Mouse (Mus musculus) liver, postnatal 0 days (tissue): ENCODE results near the gene Ntng2. TPM values are rescaled to one million over a fixed set of nuclear protein-coding genes. Genes with fewer than 3 reads are reported as not detected.
A peak's percentile ranks its signal among the peaks of the same experiment; 100 is the strongest.

ENCODE experiments used
- ATAC-seq: fragments of 200-750 bp; cut with Nextera tagmentation; 2 replicates; pipeline ENCODE4 v1.8.0; 2017; ENCODE audit warnings: mild to moderate bottlenecking, moderate library complexity
- DNase-seq: peaks from one replicate; pipeline ENCODE4 v3.0.0-alpha.2; 2016
- H3K27ac ChIP-seq: fragments of 300-500 bp; sonication (generic); 2 replicates; pipeline ENCODE4 v1.5.1; 2014; ENCODE audit warnings: antibody characterized with exemption, moderate library complexity, mild to moderate bottlenecking, low read depth
- H3K27me3 ChIP-seq: fragments of 300-500 bp; sonication (generic); 2 replicates; pipeline ENCODE4 v1.6.1; 2014; ENCODE audit warnings: low read length, control low read depth, mixed read lengths; ENCODE audit not compliant: insufficient read depth
- H3K36me3 ChIP-seq: fragments of 300-500 bp; sonication (generic); replicated peaks from 2 replicates; pipeline ENCODE4 v1.6.1; 2014; ENCODE audit warnings: mild to moderate bottlenecking, control low read depth, low read length, moderate library complexity, mixed read lengths; ENCODE audit not compliant: insufficient read depth
- H3K4me1 ChIP-seq: fragments of 300-500 bp; sonication (generic); 2 replicates; pipeline ENCODE4 v1.6.1; 2014; ENCODE audit warnings: antibody characterized with exemption, mild to moderate bottlenecking, control low read depth; ENCODE audit not compliant: insufficient read depth
- H3K4me2 ChIP-seq: fragments of 300-500 bp; sonication (generic); 2 replicates; pipeline ENCODE4 v1.6.1; 2014; ENCODE audit warnings: low read depth, mild to moderate bottlenecking, low read length, moderate library complexity, mixed read lengths
- H3K4me3 ChIP-seq: fragments of 300-500 bp; sonication (generic); 2 replicates; pipeline ENCODE4 v1.5.1; 2014; ENCODE audit warnings: low read depth, low read length
- H3K9ac ChIP-seq: fragments of 300-500 bp; sonication (generic); replicated peaks from 2 replicates; pipeline ENCODE4 v1.6.1; 2014; ENCODE audit warnings: mild to moderate bottlenecking, moderate library complexity
- H3K9me3 ChIP-seq: fragments of 300-500 bp; sonication (generic); 2 replicates; pipeline ENCODE4 v1.6.1; 2016; ENCODE audit warnings: mild to moderate bottlenecking, control low read depth, low read length, mixed read lengths
- CTCF ChIP-seq: sonication (generic); IDR thresholded peaks from 2 replicates; pipeline ENCODE4 v1.5.1; 2016; ENCODE audit warnings: antibody characterized with exemption, low read depth
- EP300 ChIP-seq: IDR thresholded peaks from 2 replicates; pipeline ENCODE4 v1.6.1; 2016; ENCODE audit warnings: antibody characterized with exemption, low read depth, mild to moderate bottlenecking
- WGBS: fragments of 180-500 bp; shearing (Covaris S2); extraction: QIAGEN DNeasy Blood & Tissue Kit; methylation state at CpG from one replicate; pipeline ENCODE4 v1.1.7; 2014; ENCODE audit not compliant: insufficient replicate concordance; 5-methylcytosine and 5-hydroxymethylcytosine counted together
- polyA plus RNA-seq: library from polyadenylated mRNA; unstranded; fragments of >200 nt; fragmentation: Nextera tagmentation; extraction: Ambion mirVana; gene quantifications from 2 replicates; pipeline ENCODE4 v1.2.1, GENCODE M21; 2015

Ntng2 gene
- polyA plus RNA-seq, 1 experiment from 2014 or later = 0.38 TPM

GRCm38 (mm10) chr2:29266810-29267209 lies 14.0 kb upstream of the Ntng2 start:
- WGBS = 51% methylated on average over 4 of the region's 4 CpGs
- Histone ChIP-seq H3K9ac (no peak overlapping the region), H3K36me3 (no peaks in the 10 kb centered on the region), H3K27ac (no peak overlapping the region), H3K4me1 (no peaks in the 10 kb centered on the region), H3K27me3 (no peaks in the 10 kb centered on the region), H3K4me2 (no peak overlapping the region), H3K9me3 (no peaks in the 10 kb centered on the region), H3K4me3 (no peak overlapping the region)
- TF ChIP-seq EP300 (no peak), CTCF (no peak)
- no peak for ATAC-seq
- DNase-seq = no peak

GRCm38 (mm10) chr2:29262436-29262915 lies 9.7 kb upstream of the Ntng2 start:
- WGBS = 65% methylated on average over 6 of the region's 6 CpGs
- no peak for TF ChIP-seq EP300
- TF ChIP-seq CTCF = peak; percentile 30; the same call in 1 of the 2 replicates
- Histone ChIP-seq H3K27me3 (peaks cover 6% of the 10 kb centered on the region; the same call in 1 of the 2 replicates), H3K4me2 (no peak overlapping the region), H3K36me3 (no peaks in the 10 kb centered on the region), H3K4me3 (no peak overlapping the region), H3K9ac (no peak overlapping the region), H3K4me1 (no peaks in the 10 kb centered on the region), H3K9me3 (no peaks in the 10 kb centered on the region), H3K27ac (no peak overlapping the region)
- ATAC-seq = no peak
- DNase-seq = no peak

GRCm38 (mm10) chr2:29261126-29261525 lies 8.3 kb upstream of the Ntng2 start:
- Histone ChIP-seq H3K9ac (no peak overlapping the region), H3K27me3 (peaks cover 11% of the 10 kb centered on the region; the same call in 1 of the 2 replicates), H3K36me3 (no peaks in the 10 kb centered on the region), H3K27ac (no peak overlapping the region), H3K4me2 (no peak overlapping the region), H3K4me3 (no peak overlapping the region), H3K9me3 (no peaks in the 10 kb centered on the region), H3K4me1 (no peaks in the 10 kb centered on the region)
- ATAC-seq (no peak), DNase-seq (no peak)
- TF ChIP-seq CTCF = no peak
- no peak for TF ChIP-seq EP300
- 64% methylated on average over 6 of the region's 6 CpGs for WGBS

GRCm38 (mm10) chr2:29253205-29253865 lies 530 bp upstream of the Ntng2 start:
- DNase-seq (peak; percentile 47), ATAC-seq (peak; percentile 33; the same call in 1 of the 2 replicates)
- WGBS = 6% methylated on average over 22 of the region's 22 CpGs
- Histone ChIP-seq H3K4me1 (peaks cover 18% of the 10 kb centered on the region), H3K36me3 (no peaks in the 10 kb centered on the region), H3K9me3 (no peaks in the 10 kb centered on the region), H3K27ac (no peak overlapping the region), H3K9ac (0 out of 2 replicates have a peak overlapping the region, but pooled peaks have one; percentile 55), H3K27me3 (peaks cover 76% of the 10 kb centered on the region), H3K4me2 (peak overlapping the region; percentile 90), H3K4me3 (peak overlapping the region; percentile 65)
- no peak for TF ChIP-seq EP300
- TF ChIP-seq CTCF = peak; percentile 34; the same call in 1 of the 2 replicates

GRCm38 (mm10) chr2:29252059-29252598 lies 676 bp downstream of the Ntng2 start:
- peak overlapping the region; percentile 22; the same call in 1 of the 2 replicates for H3K27ac ChIP-seq
- peak overlapping the region; percentile 55 for H3K9ac ChIP-seq
- peaks cover 18% of the 10 kb centered on the region for H3K4me1 ChIP-seq
- ATAC-seq = peak; percentile 27; the same call in 1 of the 2 replicates
- no peaks in the 10 kb centered on the region for H3K36me3 ChIP-seq
- H3K4me3 ChIP-seq = peak overlapping the region; percentile 65
- TF ChIP-seq CTCF = no peak; the same call in 1 of the 2 replicates
- no peak for TF ChIP-seq EP300
- peak overlapping the region; percentile 90 for H3K4me2 ChIP-seq
- peaks cover 80% of the 10 kb centered on the region for H3K27me3 ChIP-seq
- H3K9me3 ChIP-seq = no peaks in the 10 kb centered on the region
- under 1% methylated on average over 44 of the region's 49 CpGs for WGBS
- peak; percentile 52 for DNase-seq
